Mouse (Mus musculus): ENCODE results near the gene Pbld1. TPM values are rescaled to one million over a fixed set of nuclear protein-coding genes. Genes with fewer than 3 reads are reported as not detected.

Gene Pbld1
- polyA plus RNA-seq (2014; fragmentation: Illumina TruSeq; extraction: RNeasy Lipid Tissue Mini Kit (QIAGEN cat#74804)) = 0.43 TPM

GRCm38 (mm10) chr10:63059862-63060261 lies at the start of gene Pbld1:
Gene Pbld1 (plus strand): TSS chr10:63060162.

GRCm38 (mm10) chr10:63023749-63024579 lies 36.0 kb upstream of the Pbld1 start, which contains the start of the genes Hnrnph3 and Pbld2:
Gene Hnrnph3 (minus strand): TSS chr10:63024217.
Gene Pbld2 (plus strand): TSS chr10:63024315.

GRCm38 (mm10) chr10:63099521-63099920 lies 39.6 kb downstream of the Pbld1 start, which contains the start of gene Atoh7:
Gene Atoh7 (plus strand): TSS chr10:63099651.

Other genes with a start within 250 kb of the Pbld1 start
- 20.0 TPM for gene Tet1, start 151.2 kb upstream of the Pbld1 start, polyA plus RNA-seq (2014; fragmentation: Illumina TruSeq; extraction: RNeasy Lipid Tissue Mini Kit (QIAGEN cat#74804))
- gene Slc25a16, start 139.5 kb upstream of the Pbld1 start, polyA plus RNA-seq (2014; fragmentation: Illumina TruSeq; extraction: RNeasy Lipid Tissue Mini Kit (QIAGEN cat#74804)) = 42.2 TPM
- gene Dna2, start 113.1 kb upstream of the Pbld1 start, polyA plus RNA-seq (2014; fragmentation: Illumina TruSeq; extraction: RNeasy Lipid Tissue Mini Kit (QIAGEN cat#74804)) = 6.4 TPM
- gene Rufy2, start 79.9 kb upstream of the Pbld1 start, polyA plus RNA-seq (2014; fragmentation: Illumina TruSeq; extraction: RNeasy Lipid Tissue Mini Kit (QIAGEN cat#74804)) = 29.8 TPM
- 111 TPM for gene Hnrnph3, start 35.9 kb upstream of the Pbld1 start, polyA plus RNA-seq (2014; fragmentation: Illumina TruSeq; extraction: RNeasy Lipid Tissue Mini Kit (QIAGEN cat#74804))
- 1.3 TPM for gene Pbld2, start 35.8 kb upstream of the Pbld1 start, polyA plus RNA-seq (2014; fragmentation: Illumina TruSeq; extraction: RNeasy Lipid Tissue Mini Kit (QIAGEN cat#74804))
- gene Atoh7, start 39.5 kb downstream of the Pbld1 start, polyA plus RNA-seq (2014; fragmentation: Illumina TruSeq; extraction: RNeasy Lipid Tissue Mini Kit (QIAGEN cat#74804)) = not detected
- gene Mypn, start 143.8 kb downstream of the Pbld1 start, polyA plus RNA-seq (2014; fragmentation: Illumina TruSeq; extraction: RNeasy Lipid Tissue Mini Kit (QIAGEN cat#74804)) = not detected
- 228 TPM for gene Herc4, start 183.6 kb downstream of the Pbld1 start, polyA plus RNA-seq (2014; fragmentation: Illumina TruSeq; extraction: RNeasy Lipid Tissue Mini Kit (QIAGEN cat#74804))